Mouse (Mus musculus) Muller cell, postnatal 12 days (primary cell): ENCODE measurements around the gene Tmem273.

Experiments
- DNase-seq: peaks from one replicate; pipeline ENCODE4 v3.0.0-alpha.2; 2015; ENCODE audit errors: inconsistent ontology term

Gene Tmem273

DNA sequence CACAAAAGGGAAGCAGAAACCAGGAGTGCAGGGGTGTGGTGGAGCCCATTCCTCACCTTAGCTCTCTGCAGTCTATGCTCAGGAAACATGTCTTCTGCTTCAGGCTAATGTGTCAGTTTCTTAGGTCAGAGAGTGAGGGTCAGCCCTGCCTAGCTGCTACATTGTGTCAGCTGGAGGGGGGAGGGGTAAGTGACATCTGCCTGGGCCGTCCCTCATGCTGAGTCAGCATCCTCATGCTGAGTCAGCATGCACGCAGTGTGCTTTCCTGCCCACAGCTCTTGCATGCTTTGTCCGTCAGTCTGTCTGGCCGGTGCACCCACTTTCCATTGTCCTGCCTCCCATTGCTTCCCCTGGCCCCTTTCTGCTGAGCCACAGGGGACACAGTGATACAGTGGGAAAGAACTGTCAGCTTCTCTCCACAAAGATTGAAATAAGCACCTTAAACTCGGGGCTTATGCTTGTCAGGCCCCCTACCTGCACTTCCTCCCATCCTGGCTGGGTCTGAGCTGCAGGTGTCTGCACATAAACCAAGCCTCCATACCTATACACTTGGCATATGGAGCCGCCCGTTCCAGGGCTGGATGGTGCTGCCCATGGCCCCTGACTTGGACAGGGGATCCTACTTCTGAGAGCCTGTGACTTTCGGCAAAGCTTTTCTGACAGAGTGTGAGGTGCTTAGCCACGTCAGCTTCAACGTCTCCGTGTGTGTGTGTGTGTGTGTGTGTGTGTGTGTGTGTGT is 74.2 kb downstream of the Tmem273 start:
- no peak for DNase-seq

GRCm38 (mm10) chr14:32861149-32861581 is 75.4 kb downstream of the Tmem273 start:
- no peak for DNase-seq

DNA sequence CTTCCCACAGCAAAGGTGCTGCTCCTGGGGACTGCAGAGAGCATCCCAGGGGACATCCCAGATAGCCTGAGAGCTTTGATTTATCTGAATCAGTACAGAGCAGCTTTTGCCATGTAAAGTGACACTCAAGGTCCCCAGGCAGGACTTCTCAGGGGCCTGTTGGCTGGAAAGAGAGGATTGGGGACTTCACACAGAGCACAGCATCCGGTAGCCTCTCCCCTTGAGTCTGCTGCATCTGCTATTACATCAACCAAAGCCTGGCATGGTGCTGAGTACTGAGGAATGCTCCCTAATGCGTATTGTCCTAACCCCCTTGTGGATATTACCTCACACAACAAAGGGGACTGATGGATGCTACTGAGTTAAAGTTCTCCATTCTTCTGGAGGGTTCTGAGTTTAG is 75.9 kb downstream of the Tmem273 start:
- DNase-seq = no peak

- no peak for DNase-seq
Measured at GRCm38 (mm10) chr14:32865331-32865730, 79.6 kb downstream of the Tmem273 start.
